Mouse (Mus musculus) MEL (cell line): ENCODE results near the gene Gm10330. TPM values are rescaled to one million over a fixed set of nuclear protein-coding genes. Genes with fewer than 3 reads are reported as not detected.
"Not testable (repeated sequence)": the region's sequence is repeated elsewhere in the genome, so short reads cannot be mapped to it uniquely, and the experiment has no call there.

ENCODE experiments used
- DNase-seq: peaks from one replicate; pipeline ENCODE4 v3.0.0; 2011; ENCODE audit warnings: low read depth, low spot score
- H3K27ac ChIP-seq: 2 replicates; pipeline ENCODE4 v1.5.1; 2012; ENCODE audit warnings: low read depth, mild to moderate bottlenecking, control low read depth, low read length, moderate library complexity; ENCODE audit not compliant: control insufficient read depth
- H3K27me3 ChIP-seq, 2 experiments: fragments of 150-350 bp in 1 of 2; sonication (generic) in 1 of 2; 2 replicates each; pipeline ENCODE4 v1.6.1; 2012; ENCODE audit warnings: low read length in 2 of 2, mild to moderate bottlenecking in 2 of 2, improper control_type of control experiment in 1 of 2, moderate library complexity in 1 of 2; ENCODE audit not compliant: insufficient read depth in 2 of 2, control insufficient read depth in 1 of 2
- H3K36me3 ChIP-seq, 2 experiments: 2 replicates each; pipeline ENCODE4 v1.6.1; 2012 to 2014; ENCODE audit warnings: low read length in 2 of 2, improper control_type of control experiment in 1 of 2, inconsistent platforms in 1 of 2, mild to moderate bottlenecking in 1 of 2; ENCODE audit not compliant: insufficient read depth in 2 of 2, control insufficient read depth in 1 of 2
- H3K4me1 ChIP-seq, 2 experiments: fragments of 150-350 bp in 1 of 2; sonication (generic) in 1 of 2; 2 replicates each; pipeline ENCODE4 v1.6.1; 2012; ENCODE audit warnings: low read length in 2 of 2, improper control_type of control experiment in 1 of 2, mild to moderate bottlenecking in 1 of 2; ENCODE audit not compliant: insufficient read depth in 2 of 2, control insufficient read depth in 1 of 2
- H3K4me3 ChIP-seq, 2 experiments: fragments of 150-350 bp in 1 of 2; sonication (generic) in 1 of 2; 2 replicates each; pipeline ENCODE4 v1.5.1; 2012; ENCODE audit warnings: low read depth in 2 of 2, low read length in 2 of 2, mild to moderate bottlenecking in 2 of 2, moderate library complexity in 2 of 2, control low read depth in 1 of 2, improper control_type of control experiment in 1 of 2; ENCODE audit not compliant: control insufficient read depth in 1 of 2, insufficient read depth in 1 of 2
- H3K79me2 ChIP-seq: 2 replicates; pipeline ENCODE4 v1.6.1; 2012; ENCODE audit warnings: mild to moderate bottlenecking, low read length, moderate library complexity; ENCODE audit not compliant: control insufficient read depth, poor library complexity, insufficient read depth
- H3K9ac ChIP-seq: 2 replicates; pipeline ENCODE4 v1.6.1; 2012; ENCODE audit warnings: low read depth, mild to moderate bottlenecking, control low read depth, low read length, moderate library complexity; ENCODE audit not compliant: control insufficient read depth, poor library complexity, severe bottlenecking
- H3K9me3 ChIP-seq: fragments of 150-350 bp; sonication (generic); replicated peaks from 2 replicates; pipeline ENCODE4 v1.6.1; 2012; ENCODE audit warnings: mild to moderate bottlenecking, low read length, improper control_type of control experiment, moderate library complexity; ENCODE audit not compliant: insufficient read depth
- polyA plus RNA-seq, 2 experiments: library from polyadenylated mRNA; stranded (reverse) in 1 of 2; unstranded in 1 of 2; fragments of >175 nt in 1 of 2; fragments of >200 nt in 1 of 2; gene quantifications; 2 replicates each; pipeline versions ENCODE4 v1.2.1 to v1.2.4; 2012; ENCODE audit warnings: low replicate concordance in 2 of 2, low read depth in 1 of 2; ENCODE audit not compliant: insufficient read length in 2 of 2, insufficient read depth in 1 of 2, missing spikeins in 1 of 2
- total RNA-seq: library from RNA; depleted of rRNA; stranded (reverse); fragments of 300-350 nt; gene quantifications from 2 replicates; pipeline ENCODE4 v1.2.3, GENCODE M21; 2012; rRNA removed

Gene Gm10330
- total RNA-seq (not detected in 2 replicates), polyA plus RNA-seq (not detected)

- H3K79me2 ChIP-seq, H3K27me3 ChIP-seq, H3K36me3 ChIP-seq, H3K9me3 ChIP-seq, H3K27ac ChIP-seq, H3K9ac ChIP-seq, DNase-seq, H3K4me3 ChIP-seq, H3K4me1 ChIP-seq: not testable (repeated sequence)
Observed at GRCm38 (mm10) chr12:23780165-23780564, at the start of gene Gm10330. Gene Gm10330 (minus strand): TSS chr12:23780265.

GRCm38 (mm10) chr12:23800776-23801175 is 20.7 kb upstream of the Gm10330 start:
- not testable (repeated sequence) for H3K27me3 ChIP-seq, H3K9ac ChIP-seq, H3K27ac ChIP-seq, H3K9me3 ChIP-seq, H3K4me1 ChIP-seq, H3K36me3 ChIP-seq, H3K4me3 ChIP-seq, DNase-seq, H3K79me2 ChIP-seq

- DNase-seq, H3K36me3 ChIP-seq, H3K4me1 ChIP-seq, H3K27me3 ChIP-seq, H3K4me3 ChIP-seq, H3K79me2 ChIP-seq, H3K27ac ChIP-seq, H3K9me3 ChIP-seq, H3K9ac ChIP-seq: not testable (repeated sequence)
Observed at GRCm38 (mm10) chr12:23800366-23800765, 20.3 kb upstream of the Gm10330 start.
